Mouse (Mus musculus) lung, postnatal 25 days (tissue): ENCODE measurements around the gene Mkrn1.
"Not testable (repeated sequence)": the region's sequence is repeated elsewhere in the genome, so short reads cannot be mapped to it uniquely, and the experiment has no call there.

Experiments
- DNase-seq: peaks from one replicate; pipeline ENCODE4 v3.0.0; 2022; ENCODE audit warnings: low spot score

Mkrn1 gene

DNA sequence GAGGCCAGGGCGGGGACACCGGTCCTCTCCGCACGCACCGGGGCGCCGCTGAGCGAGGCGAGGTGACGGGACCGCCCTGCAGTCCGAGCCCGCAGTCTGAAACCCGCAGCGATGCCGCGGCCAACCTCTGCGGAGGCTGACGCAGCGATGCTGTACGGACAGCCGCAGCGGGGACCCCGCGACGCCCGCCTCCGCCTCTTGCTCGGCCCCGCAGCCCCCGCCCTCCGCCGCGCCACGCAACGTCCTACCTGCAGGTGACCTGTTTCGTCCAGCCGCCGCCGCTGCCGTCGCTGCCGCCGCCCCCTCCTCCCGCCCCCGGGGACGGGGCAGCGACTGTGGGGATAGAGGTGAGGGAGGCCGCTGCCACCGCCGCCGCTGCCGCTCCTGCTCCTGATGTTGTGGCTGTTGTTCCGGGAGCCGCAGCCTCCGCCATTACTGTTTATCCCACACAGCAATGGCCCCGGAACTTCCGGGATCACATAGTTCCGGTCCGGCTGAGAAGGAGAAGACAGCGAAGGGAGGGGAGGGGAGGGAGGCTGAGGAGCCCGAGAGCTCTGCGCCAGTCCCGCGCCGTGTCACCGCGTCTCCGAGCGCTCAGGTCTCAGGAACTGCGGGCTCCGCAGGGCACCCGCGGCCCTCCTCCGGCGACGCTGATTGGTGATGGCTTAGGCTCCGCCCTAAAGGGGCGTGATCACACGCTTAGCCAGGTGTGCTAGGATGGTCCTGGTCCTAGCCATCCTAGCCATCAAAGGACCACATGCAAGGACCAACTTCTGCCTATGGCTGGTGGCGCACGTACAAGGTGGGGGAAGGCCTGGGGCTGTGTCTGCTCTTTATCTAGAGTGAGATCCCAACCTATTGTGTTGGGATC, at the start of gene Mkrn1:
Mkrn1 (minus strand) TSS at position 612 of the 871 bp plus-strand sequence.
- DNase-seq: peak; percentile 79

DNA sequence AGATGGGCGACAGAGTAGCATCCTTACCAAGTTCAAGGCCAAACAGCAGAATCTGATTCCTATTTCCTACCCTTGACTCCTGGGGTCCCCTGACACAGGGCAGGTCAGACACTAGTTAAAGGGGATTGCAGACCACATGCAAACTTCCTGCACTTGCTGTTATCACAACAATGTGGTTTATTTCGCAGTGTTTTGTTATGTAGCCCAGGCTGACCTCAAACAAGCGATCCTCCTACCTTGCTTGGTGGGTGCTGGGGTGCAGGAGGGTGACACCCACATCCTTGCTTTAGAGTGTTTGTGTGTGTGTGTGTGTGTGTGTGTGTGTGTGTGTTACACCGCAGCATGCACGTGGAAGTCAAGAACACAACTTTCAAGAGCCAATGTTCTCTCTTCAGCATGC, 49.2 kb upstream of the Mkrn1 start:
- no peak for DNase-seq

DNA sequence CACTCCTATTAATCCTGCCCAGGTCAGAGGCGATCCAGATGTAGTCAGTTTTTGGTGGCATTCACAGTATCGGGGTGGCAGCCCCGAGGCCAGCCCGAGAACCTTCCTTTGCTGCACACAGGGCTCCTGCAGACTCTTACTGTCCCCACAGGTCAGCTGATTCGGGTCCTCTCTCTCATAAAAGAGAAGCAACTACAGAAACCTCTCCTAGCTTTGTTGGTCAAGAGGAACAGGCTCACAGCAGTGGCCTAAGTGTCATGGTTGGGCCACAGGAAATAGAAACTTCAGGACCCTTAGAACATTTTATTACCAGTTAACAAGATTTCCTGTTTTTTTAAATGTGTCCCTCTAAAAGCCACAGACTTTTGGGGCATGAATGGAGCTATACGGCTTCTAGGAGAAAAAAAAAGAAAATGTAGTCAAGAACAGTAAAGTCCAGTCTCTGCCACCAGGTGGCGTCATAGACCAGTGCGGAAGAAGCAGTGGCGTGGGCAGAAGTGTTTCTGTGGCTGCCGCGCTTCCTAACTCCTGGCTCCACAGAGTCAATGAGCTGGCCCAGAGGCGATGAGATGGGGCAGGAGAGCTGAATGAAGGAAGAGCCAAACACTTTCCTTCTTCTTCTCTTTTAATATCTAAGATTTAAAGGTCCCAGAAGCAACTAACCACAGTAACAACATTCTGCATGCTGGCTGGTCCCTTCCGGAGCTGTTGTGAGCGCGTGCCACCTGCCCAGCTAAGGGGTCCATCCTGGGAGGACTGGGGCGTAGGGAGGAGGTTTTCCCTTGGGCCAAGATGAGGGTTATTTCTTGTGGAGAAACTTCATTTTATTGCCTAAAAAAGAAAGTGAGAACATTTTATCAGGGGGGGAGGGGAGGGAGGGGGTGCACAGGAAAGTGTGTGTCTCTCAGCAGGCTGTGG, 42.6 kb upstream of the Mkrn1 start:
- peak; percentile 77 for DNase-seq

DNA sequence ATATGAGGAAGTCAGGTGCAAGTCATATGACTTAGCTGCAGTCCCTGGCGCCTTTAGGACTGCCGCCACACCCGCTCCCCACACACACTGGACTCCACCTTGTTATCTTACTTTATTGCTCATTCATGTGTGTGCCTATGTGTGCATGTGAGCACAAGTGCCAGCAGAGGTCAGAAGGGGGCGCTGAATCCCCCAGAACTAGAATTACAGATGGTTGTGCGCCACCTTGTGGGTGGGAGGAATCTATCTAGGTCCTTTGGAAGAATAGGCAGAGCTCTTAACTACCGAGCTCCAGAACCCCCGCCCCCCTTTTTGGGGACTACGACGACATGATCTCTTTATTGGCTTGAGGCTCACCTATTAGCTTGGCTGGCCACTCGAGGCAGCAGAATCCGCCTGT, 39.8 kb upstream of the Mkrn1 start:
- no peak for DNase-seq

DNA sequence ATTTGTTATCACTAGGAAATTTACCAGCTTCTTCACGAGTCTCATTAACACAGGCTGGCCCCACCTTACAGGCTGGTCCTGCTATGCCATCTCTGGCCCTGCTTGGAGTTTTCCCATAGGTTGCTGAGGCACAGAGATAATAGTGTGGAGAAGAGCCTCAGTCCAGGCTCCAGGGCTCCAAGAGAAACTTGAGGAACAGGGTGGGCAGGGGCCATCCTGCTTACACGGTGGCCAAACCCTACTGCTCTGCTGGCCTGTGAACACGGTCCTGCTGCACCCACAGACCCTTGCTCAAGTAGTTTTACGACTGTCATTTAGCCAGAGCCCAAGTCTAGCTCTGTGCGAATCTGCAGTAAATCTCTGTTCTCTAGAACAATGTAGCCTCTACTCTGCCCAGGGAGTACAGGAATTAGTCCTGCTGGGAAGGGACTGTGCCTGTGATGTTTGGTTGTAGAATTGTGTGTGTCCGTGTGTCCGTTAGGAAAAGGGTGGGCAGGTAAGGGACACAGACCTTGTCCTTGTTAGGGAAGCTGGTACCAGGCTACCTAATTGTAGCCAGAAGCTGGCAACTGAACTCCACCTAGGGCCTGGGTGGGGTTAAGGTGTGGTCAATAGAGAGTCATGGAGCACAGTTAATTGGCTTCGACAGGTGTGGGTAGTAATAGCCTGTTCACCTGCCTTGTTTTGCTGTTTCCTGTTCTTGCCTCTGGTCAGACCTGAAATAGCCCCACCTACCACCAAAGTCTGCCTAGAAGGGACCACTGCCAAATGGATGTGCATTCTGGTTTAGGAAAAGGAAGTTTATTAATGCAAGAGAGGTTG, 35.3 kb upstream of the Mkrn1 start:
- no peak for DNase-seq

DNA sequence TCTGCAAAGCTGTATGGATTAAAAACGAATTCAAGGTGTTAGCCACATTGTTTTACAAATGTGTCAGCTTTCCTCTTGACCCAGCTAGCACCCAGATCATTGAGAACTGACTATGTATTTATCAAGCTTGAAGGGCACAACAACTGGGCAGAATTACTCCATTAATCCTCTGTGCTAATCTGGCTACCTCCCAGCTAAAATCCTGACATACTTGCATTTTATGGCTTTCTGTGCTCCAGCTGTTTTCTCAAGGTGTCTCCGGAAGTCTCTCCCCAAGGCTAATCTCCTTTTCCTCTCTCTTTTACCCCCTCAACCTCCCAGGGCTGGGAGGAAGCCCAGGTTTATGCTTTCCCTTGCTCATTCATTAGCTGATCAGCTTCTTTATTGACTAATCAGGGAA, 34.4 kb upstream of the Mkrn1 start:
- DNase-seq: no peak

DNA sequence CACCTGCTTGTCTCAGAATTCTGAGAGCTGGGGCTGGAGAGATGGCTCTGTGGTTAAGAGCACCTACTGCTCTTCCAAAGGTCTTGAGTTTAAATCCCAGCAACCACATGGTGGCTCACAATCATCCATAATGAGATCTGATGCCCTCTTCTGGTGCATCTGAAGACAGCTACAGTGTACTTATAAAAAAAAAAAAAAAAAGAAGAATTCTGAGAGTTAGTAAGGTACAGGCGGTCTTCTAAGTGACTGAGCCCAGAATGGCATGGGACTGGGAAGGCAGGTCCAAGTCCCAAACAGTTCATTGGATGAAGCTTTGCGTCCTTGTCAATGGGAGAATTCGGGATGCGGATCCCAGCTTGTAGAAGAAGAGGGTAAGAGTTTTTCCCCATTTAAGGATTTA, 33.3 kb upstream of the Mkrn1 start:
- no peak for DNase-seq

DNA sequence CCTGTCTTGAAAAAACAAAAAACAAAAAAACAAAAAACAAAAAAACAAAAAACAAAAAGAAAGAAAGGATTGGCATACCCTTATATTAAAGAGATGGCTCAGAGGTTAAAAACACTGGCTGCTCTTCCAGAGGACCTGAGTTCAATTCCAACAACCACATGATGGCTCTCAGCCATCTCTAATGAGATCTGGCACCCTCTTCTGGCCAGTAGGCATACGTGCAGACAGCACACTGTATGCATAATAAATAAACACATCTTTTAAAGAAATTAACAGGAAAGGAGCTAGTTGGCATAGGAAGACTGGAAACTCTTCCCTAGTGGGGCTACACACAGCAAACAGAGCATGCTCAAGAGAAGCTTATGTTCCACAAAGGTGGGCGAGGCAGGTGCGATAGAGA, 30.8 kb upstream of the Mkrn1 start:
- DNase-seq: no peak

DNA sequence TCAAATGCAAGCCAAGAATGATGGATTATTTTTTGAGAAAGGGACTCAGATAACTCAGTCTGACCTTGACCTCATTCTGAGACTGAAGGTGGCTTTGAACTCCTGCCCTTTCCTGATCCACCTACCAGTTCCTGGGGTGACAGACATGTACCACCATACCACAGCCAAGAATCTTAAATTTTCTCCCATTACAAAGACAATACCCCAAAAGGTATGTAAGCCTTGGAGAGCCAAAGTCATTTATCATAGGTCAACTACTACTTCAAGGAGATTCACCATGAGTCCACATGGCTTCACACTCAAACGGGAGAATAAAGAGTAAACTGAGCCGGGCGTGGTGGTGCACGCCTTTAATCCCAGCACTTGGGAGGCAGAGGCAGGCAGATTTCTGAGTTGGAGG, 30.3 kb upstream of the Mkrn1 start:
- no peak for DNase-seq

DNA sequence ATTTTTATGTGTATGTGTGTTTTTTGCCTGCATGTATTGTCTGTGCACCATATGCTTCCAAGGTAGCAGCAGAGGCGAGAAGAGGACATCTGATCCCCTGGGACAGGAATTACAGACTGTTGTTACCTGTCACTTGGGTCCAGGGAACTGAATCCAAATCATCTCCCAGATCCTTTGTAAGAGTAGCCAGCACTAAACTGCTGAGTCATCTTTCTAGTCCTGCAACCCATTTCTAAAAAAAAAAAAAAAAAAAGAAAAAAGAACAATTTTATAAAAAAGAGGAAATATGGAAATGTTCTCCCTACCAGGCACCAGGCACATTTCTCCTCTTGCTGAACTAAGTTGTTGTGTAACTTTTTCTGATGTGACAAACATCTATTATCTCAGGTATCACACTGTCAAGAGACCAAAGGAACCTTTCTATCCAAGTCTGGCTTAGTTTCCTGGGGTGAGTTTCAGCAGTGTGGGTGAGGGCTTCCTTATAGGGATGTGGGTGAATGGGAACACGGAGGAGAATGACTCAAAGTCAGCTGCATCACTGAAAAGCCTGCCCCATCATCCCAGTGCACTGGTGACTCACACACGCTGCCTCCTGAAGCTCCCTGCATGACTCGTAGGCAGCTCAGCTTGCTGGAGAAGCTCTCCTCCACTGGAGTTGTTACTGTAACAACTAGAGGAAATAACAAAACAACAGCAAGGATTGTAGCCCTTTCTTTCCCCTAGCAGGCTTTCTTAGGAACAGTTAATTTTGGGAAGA, 27.3 kb upstream of the Mkrn1 start:
- no peak for DNase-seq

DNA sequence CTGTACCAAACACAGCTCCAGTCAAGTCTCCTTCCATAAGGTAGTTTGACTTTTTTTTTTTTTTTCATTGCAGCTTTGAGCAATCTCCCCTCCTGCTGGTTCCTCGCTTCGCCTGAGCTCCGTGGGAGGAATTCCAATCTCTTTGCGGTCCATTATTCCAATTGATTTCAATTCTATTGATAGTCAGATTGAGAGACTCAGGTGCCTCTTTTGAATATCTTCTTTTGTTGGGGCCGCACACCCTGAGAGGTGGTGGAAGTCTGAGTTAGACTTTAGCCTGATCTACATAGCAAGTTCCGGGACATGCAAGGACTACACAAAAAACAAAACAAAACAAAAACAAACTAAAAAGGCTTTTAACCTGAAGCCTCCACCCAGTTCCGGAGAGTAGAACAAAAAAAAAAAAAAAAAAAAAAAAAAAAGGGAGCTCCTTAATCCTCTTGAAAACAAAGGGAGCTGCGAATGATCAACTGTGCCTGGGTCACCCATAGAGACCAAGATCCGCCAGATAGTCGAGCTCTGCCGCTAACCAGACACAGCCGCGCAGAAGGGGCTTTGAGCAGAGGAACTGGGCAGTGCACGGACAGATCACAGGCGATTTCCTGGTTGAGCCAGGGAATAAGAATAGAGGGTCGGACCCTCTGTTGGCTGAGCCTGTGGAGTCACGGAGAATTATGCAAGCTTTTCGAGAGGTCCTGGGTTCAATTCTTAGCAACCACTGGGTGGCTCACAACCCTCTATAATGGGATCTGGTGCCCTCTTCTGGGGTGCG, 25.7 kb upstream of the Mkrn1 start:
- DNase-seq: no peak

DNA sequence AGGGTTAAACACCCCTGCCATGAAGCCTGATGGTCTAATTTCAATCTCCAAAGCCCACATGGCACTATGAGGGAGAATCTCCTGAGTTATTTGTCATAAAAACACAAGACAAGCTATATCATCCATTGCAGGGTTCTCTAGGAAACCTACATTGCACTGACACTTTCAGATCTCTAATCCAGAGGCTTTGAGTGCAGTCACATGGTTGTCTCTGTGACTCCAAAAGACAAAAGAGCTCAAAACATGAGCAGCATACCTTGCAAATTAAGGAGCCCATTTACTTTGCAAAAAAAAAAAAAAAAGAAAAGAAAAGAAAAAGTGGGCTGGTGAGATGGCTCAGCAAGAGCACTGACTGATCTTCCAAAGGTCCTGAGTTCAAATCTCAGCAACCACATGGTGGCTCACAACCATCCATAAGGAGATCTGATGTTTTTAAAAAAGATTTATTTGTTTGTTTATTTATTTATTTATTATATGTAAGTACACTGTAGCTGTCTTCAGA, 22.6 kb upstream of the Mkrn1 start:
- no peak for DNase-seq

DNA sequence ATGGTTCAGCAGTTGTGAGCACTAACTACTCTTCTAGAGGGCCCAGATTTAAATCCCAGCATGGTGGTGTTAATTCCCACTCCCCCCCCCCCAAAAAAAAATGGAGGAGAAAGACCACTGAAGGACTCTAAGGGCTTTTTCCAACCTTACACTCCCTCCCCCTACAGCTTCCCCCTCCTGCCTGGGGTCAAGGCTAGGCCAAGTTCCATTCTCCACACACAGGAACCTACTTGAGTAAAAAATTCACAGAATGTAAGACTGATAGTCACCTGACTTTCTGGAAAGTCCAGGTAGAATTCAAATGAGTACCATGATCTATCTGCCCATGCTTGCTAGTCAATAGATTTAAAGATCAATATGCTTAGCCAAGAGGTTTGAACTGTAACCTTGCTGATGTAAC, 19.9 kb upstream of the Mkrn1 start:
- DNase-seq: no peak

DNA sequence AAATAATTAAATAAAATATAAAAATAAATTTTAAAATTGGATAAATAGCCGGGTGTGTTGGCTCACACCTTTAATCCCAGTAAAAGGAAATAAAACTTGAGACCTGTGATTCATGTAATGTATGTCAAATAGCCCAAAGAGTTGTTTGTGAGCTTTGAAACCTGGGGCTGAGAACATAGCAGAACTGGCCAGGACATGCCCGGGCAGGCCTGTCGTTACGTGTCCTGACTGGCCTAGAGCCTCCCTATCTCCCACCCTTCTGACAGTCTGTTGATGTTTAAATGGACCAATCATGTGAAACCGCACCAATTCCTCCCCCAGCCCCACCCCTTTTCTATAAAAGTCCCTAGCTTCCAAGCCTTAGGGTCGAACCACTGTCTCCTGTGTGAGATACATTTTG, 17.3 kb upstream of the Mkrn1 start:
- not testable (repeated sequence) for DNase-seq

DNA sequence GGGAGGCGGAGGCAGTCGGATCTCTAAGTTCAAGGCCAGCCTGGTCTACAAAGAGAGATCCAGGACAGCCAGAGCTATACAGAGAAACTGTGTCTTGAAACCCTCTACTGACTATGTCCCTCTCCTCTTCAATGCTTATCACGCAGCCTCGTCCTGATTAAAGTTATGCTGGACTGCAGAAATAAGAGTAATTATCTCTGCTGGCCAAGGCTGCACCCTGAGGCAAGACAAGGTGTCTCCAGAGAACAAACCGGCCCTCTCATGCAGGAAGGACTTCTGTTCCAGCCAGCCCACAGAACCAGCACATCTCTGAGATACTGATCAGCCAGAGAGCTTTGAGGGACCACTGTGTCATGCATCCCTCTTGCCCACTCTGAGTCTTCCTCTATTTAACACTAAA, 15.6 kb upstream of the Mkrn1 start:
- no peak for DNase-seq

DNA sequence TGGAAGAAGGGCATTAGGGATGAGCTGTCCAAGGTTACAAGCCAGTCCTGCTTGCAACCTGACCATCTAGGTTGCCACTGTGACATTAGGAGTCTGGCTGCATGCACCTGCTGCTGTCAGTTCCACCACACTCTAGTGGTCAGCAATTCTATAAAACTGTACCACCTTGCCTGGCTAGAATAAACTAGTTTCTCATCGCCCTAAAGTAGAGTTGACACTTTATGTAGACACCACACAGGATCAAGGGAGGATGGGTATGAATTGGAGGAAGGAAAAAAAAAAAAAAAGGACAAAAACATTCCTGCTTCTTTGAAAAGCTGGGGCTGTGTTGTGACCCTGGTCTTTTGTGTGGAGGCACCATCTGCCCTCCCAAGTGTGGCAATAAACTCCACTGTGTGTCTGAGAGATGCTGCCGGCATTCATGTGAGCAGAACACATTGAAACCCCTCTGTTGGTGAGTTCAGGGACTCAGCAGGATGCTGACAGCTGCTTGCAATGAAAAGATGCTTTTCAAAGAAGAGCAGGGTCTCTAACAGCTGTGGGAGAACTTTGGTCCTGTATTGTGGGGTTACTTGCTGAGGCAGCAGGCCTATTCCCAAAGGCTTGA, 14.7 kb upstream of the Mkrn1 start:
- no peak for DNase-seq

DNA sequence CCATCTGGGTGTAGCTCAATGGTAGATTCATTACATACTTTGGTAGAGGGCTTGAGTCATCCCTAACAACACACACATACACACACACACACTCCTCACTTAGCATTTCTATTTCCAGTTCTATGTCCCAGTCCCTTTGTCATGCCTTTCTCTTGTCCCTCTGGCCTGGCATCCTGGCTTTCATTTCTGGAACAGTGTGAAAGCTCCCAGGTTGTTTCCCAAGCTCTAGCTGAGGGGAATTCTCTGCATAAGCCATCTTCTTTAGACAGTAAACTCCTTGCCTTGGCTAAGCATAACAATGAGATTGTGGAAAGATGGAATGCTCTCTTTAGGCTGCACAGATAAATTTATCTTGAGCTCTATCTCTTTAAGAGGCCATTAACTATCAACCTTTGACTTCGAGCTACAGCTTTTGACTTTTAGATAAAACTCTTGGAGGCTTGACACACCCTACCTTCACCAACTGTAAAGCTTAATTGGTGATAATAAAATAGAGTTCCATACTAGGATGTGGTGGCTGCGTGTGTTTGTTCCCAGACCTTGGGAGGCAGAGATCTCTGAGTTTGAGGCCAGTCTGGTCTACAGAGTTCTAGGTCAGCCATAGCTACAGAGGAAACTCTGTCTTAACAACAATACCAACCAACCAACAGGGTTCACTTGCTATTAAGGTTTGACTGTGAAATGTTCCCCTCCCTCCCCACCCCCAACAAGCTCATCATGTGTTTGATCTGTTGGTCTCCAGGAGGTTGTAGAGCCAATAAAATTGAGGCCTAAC, 14.0 kb upstream of the Mkrn1 start:
- DNase-seq: no peak

DNA sequence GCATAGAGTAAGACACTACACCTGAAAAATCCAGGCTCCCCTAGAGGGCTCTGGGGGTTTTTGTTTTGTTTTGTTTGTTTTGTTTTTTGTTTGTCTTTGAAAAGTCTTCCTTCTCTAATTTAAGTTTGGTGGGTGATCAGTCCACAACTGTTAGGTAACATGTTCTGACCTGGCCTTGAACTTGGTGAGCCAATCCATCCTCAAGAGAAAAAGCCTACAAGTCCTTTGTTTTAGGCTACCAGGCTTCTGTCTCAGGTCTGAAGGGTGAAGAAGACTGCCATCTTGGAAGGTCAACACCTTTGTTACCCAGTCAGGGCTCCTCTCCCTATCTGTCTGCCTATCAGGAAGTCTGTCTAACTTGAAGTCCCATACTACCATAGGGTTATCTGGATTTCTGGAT, 13.4 kb upstream of the Mkrn1 start:
- no peak for DNase-seq

DNA sequence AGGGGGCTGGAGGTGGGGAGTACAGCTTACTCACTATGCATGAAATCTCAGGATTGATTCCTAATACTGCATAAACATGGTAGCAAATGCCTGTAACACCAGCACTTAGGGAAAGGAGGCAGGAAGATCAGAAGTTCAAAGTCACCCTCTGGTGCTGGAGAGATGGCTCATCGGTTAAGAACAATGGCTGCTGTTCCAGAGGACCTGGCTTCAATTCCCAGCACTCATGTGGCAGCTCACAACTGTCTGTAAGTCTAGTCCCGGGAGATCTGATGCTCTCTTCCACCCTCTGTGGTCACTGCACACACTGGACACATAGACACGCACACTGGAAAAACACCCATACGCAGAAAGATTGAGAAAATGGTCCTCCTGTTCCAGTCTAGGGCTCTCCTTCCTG, 12.9 kb upstream of the Mkrn1 start:
- DNase-seq: no peak
